In the genomic region with DNA sequence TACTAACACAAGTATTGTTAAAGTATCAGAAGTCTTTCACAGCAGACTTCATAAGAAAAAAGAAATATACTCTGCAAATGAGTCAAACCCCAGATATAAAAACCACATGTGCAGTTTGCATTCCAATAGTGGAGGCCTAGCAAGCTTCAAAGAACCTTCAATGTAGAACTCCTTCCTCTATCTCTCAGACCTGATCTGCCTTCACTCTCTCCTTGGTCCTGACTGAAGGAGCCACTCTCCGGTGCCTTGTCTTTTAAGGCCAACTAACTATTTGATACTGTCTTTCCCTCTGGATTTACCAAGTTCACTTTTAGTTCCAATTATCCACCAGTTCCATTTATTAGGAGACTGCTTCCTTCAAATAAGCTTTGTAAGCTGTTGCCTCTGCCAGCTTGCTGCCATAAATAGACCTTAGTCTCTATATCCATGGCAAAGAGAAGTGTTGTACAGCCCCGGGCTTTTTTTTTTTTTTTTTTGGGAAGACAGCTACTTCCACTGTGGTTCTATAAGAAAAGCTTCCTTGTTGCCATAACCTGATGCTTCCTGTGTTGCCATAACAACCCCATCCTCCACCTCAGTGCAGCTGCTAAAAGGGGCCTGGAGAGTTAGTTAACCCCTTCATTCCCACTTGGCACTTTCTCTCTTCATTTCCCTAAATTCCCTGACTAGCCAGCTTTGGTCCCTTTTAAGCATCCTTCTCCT, we compare ENCODE assay signal across 9 mouse cellular contexts.
A peak's percentile ranks its signal among the peaks of the same experiment; 100 is the strongest.
DNase-seq lines count a peak whose midpoint lies in the region; ATAC-seq lines count a peak whose summit lies in the region.
"Had no signal": no experiment of that assay in that cellular context is flagged by ENCODE, and none has a peak within 500 bp of the region (broad histone marks: within the 10 kb centered on the region; RNA-seq: fewer than 3 reads in every experiment).

No protein-coding gene starts in this region.

- peak; percentile 93 for ATAC-seq in midbrain, embryonic 11.5 days (ENCODE audit: low FRiP score)

- H3K4me3 ChIP-seq in hindbrain, embryonic 10.5 days, result no peak overlapping the region
- no peak overlapping the region for H3K4me3 ChIP-seq in midbrain, embryonic 11.5 days (ENCODE audit: low read depth, low read length)
- H3K4me3 ChIP-seq: stomach, embryonic 15.5 days had no signal

- H3K36me3 ChIP-seq in hindbrain, embryonic 10.5 days, result no peaks in the 10 kb centered on the region
- no peaks in the 10 kb centered on the region for H3K36me3 ChIP-seq in midbrain, embryonic 11.5 days (ENCODE audit: control insufficient read depth, insufficient read depth, low read length)
- H3K36me3 ChIP-seq: stomach, embryonic 15.5 days had no signal

- H3K27ac ChIP-seq in hindbrain, embryonic 10.5 days, result no peak overlapping the region
- H3K27ac ChIP-seq in midbrain, embryonic 11.5 days (ENCODE audit: low read depth, low read length), result no peak overlapping the region; the same call in 1 of the 2 replicates
- H3K27ac ChIP-seq: stomach, embryonic 15.5 days had no signal

- H3K27me3 ChIP-seq in hindbrain, embryonic 10.5 days (ENCODE audit: insufficient read depth, poor library complexity, severe bottlenecking), result no peaks in the 10 kb centered on the region
- H3K27me3 ChIP-seq in midbrain, embryonic 11.5 days (ENCODE audit: control insufficient read depth, insufficient read depth, low read length), result no peaks in the 10 kb centered on the region
- H3K27me3 ChIP-seq: stomach, embryonic 15.5 days had no signal

- no peaks in the 10 kb centered on the region for H3K9me3 ChIP-seq in hindbrain, embryonic 10.5 days
- H3K9me3 ChIP-seq in midbrain, embryonic 11.5 days (ENCODE audit: control insufficient read depth, low read length), result no peaks in the 10 kb centered on the region
- H3K9me3 ChIP-seq: stomach, embryonic 15.5 days had no signal

- no peak overlapping the region for H3K4me2 ChIP-seq in midbrain, embryonic 11.5 days
- H3K4me2 ChIP-seq: stomach, embryonic 15.5 days had no signal

- 10% methylated on average over 2 of the region's 2 CpGs for WGBS in hindbrain, embryonic 10.5 days
- WGBS in midbrain, embryonic 11.5 days, result 5% methylated on average over 2 of the region's 2 CpGs

- peaks cover 23% of the 10 kb centered on the region for H3K4me1 ChIP-seq in hindbrain, embryonic 10.5 days (replicated peaks)
- peaks cover 11% of the 10 kb centered on the region for H3K4me1 ChIP-seq in midbrain, embryonic 11.5 days (ENCODE audit: control insufficient read depth, insufficient read depth, low read length)
- H3K4me1 ChIP-seq: stomach, embryonic 15.5 days had no signal

- DNase-seq in CD4-positive helper T cell, adult 2 months (ENCODE audit: low read depth, low spot score), result peak; percentile 19
- DNase-seq in embryo, embryonic 10.5 days (ENCODE audit: low spot score), result peak; percentile 79
- peak; percentile 49 for DNase-seq in hindbrain, embryonic 10.5 days (ENCODE audit: low spot score)
- peak; percentile 91 for DNase-seq in midbrain, embryonic 11.5 days (ENCODE audit: low spot score, missing footprints)
- no peak for DNase-seq in cerebellum, postnatal 36 days
- no peak for DNase-seq in urinary bladder, postnatal 4 days (ENCODE audit: low spot score in 2 of 2)
- no peak for DNase-seq in ovary, postnatal 36 days (ENCODE audit: low spot score)
- DNase-seq in heart, adult 11 months, result no peak

- no peak overlapping the region for H3K9ac ChIP-seq in midbrain, embryonic 11.5 days (ENCODE audit: low read length)
- H3K9ac ChIP-seq: stomach, embryonic 15.5 days had no signal

Comparison
In these comparisons a context has a peak if more than half of its experiments do, and no peak if none do; other contexts are left out.
1. DNase-seq: peak in CD4-positive helper T cell, adult 2 months (single experiment), embryo, embryonic 10.5 days (single experiment), hindbrain, embryonic 10.5 days (single experiment) and midbrain, embryonic 11.5 days (single experiment); none in cerebellum, postnatal 36 days (0 of 2), urinary bladder, postnatal 4 days (0 of 2), ovary, postnatal 36 days (single experiment) and heart, adult 11 months (single experiment).